Mouse (Mus musculus) olfactory bulb, adult 2 months (tissue): ENCODE measurements at regions not wholly inside any gene's neighbourhood (a gene's known extent, or its start where the extent isn't known, plus 50 kb on each side); places are given as distances from the start of the nearest gene placed in this dataset.
"Not testable (repeated sequence)": the region's sequence is repeated elsewhere in the genome, so short reads cannot be mapped to it uniquely, and the experiment has no call there.

ENCODE experiments used
- CTCF ChIP-seq: fragments of 200-500 bp; IDR thresholded peaks from 2 replicates; pipeline ENCODE4 v1.5.1; 2012; ENCODE audit warnings: low read depth, mild to moderate bottlenecking, low read length, moderate library complexity; ENCODE audit not compliant: insufficient read depth
- POLR2A ChIP-seq: fragments of 200-500 bp; IDR thresholded peaks from 2 replicates; pipeline ENCODE4 v1.6.1; 2012; ENCODE audit warnings: mild to moderate bottlenecking, low read depth, low read length, moderate library complexity; ENCODE audit not compliant: insufficient read depth

DNA sequence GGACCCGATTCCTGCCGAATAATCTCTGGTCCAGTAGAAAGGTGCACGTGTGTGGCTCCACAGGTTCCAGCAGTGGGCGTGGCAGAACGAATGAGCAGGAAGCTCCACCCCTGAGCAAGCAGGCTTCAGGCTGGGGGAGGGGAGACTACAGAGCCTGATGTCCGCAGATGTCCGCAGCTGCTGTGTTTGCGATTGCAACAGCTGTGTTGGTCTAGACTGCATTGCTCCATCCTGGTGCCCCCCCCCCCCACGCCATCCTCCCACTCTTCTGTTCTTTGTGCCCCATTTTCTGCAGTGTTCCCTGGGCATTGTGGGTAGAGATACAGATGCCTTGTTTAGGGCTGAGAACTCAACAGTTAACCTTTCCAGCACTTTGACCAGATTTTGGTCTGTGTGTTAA is 150.3 kb upstream of the Trpc7 start:
- not testable (repeated sequence) for TF ChIP-seq POLR2A, CTCF
